Mouse (Mus musculus): ENCODE measurements at regions not wholly inside any gene's neighbourhood (a gene's known extent, or its start where the extent isn't known, plus 50 kb on each side); places are given as distances from the start of the nearest gene placed in this dataset.

- ATAC-seq = no peak
Observed at GRCm38 (mm10) chr15:51591406-51592068, 2293.2 kb upstream of the Gm7489 start.

GRCm38 (mm10) chr15:51592069-51592435 is 2292.7 kb upstream of the Gm7489 start:
- no peak for ATAC-seq

- no peak for ATAC-seq
Observed at GRCm38 (mm10) chr15:51592511-51593498, 2291.9 kb upstream of the Gm7489 start.

- ATAC-seq = no peak
Observed at GRCm38 (mm10) chr15:51594060-51594459, 2290.6 kb upstream of the Gm7489 start.

- no peak for ATAC-seq
Observed at GRCm38 (mm10) chr15:51595655-51596054, 2289.1 kb upstream of the Gm7489 start.

GRCm38 (mm10) chr15:51597841-51598240 is 2286.9 kb upstream of the Gm7489 start:
- ATAC-seq = no peak

- ATAC-seq = no peak
Observed at GRCm38 (mm10) chr15:51601128-51601855, 2283.4 kb upstream of the Gm7489 start.

- no peak for ATAC-seq
Observed at GRCm38 (mm10) chr15:51621455-51621854, 2263.3 kb upstream of the Gm7489 start.

- ATAC-seq = no peak
Observed at GRCm38 (mm10) chr15:51627463-51627862, 2257.2 kb upstream of the Gm7489 start.

- no peak for ATAC-seq
Observed at GRCm38 (mm10) chr15:51628518-51628917, 2256.2 kb upstream of the Gm7489 start.

- ATAC-seq = no peak
Observed at GRCm38 (mm10) chr15:51631881-51632280, 2252.8 kb upstream of the Gm7489 start.

GRCm38 (mm10) chr15:51633068-51633467 is 2251.6 kb upstream of the Gm7489 start:
- ATAC-seq = no peak

- ATAC-seq = no peak
Observed at GRCm38 (mm10) chr15:51634726-51635125, 2250.0 kb upstream of the Gm7489 start.

GRCm38 (mm10) chr15:51635129-51635920 is 2249.4 kb upstream of the Gm7489 start:
- no peak for ATAC-seq

GRCm38 (mm10) chr15:51637570-51637969 is 2247.1 kb upstream of the Gm7489 start:
- no peak for ATAC-seq

- no peak for ATAC-seq
Observed at GRCm38 (mm10) chr15:51643772-51644311, 2240.9 kb upstream of the Gm7489 start.

GRCm38 (mm10) chr15:51646304-51646703 is 2238.4 kb upstream of the Gm7489 start:
- no peak for ATAC-seq

- ATAC-seq = no peak
Observed at GRCm38 (mm10) chr15:51652497-51652896, 2232.2 kb upstream of the Gm7489 start.

GRCm38 (mm10) chr15:51657621-51658020 is 2227.1 kb upstream of the Gm7489 start:
- no peak for ATAC-seq

- ATAC-seq = no peak
Observed at GRCm38 (mm10) chr15:51668340-51668739, 2216.4 kb upstream of the Gm7489 start.

- no peak for ATAC-seq
Observed at GRCm38 (mm10) chr15:51671667-51672372, 2212.9 kb upstream of the Gm7489 start.

All from activated CD4-positive, CD25-positive, alpha-beta regulatory T cell, adult 4 months (primary cell).